Mouse (Mus musculus): ENCODE measurements around the gene Tusc2.

- TF ChIP-seq CHD2 (IDR thresholded peaks at IDR 0.05; ENCODE audit: low read depth, low read length): peak; percentile 55; the same call in 1 of the 2 replicates
- no peak for TF ChIP-seq MAFK (IDR thresholded peaks at IDR 0.05; ENCODE audit: insufficient read depth, low read depth, low read length)
Observed at GRCm38 (mm10) chr9:107533791-107534407, 29.2 kb upstream of the Tusc2 start, which contains the start of gene Tmem115.
